Mouse (Mus musculus) CH12.LX (cell line): ENCODE results near the gene Zbtb21. TPM values are rescaled to one million over a fixed set of nuclear protein-coding genes. Genes with fewer than 3 reads are reported as not detected.

Experiments used
- polyA plus RNA-seq: library from polyadenylated mRNA; unstranded; fragments of >175 nt; gene quantifications from 2 replicates; pipeline ENCODE4 v1.2.1, GENCODE M21; 2012; ENCODE audit warnings: low read depth; ENCODE audit not compliant: insufficient read length
- total RNA-seq, 2 experiments: library from RNA; depleted of rRNA; stranded (reverse); fragments of 300-350 nt in 1 of 2; fragments of >200 nt in 1 of 2; gene quantifications; 2 replicates each; pipeline ENCODE4 v1.2.3; 2012 to 2014

The Zbtb21 gene
- total and polyA plus RNA-seq, 3 experiments: 9.9 to 24.8 (median 13.2) TPM

Other genes with a start within 250 kb of the Zbtb21 start
- gene Ripk4, start 198.8 kb downstream of the Zbtb21 start, total RNA-seq (2012; rRNA removed): 0.04 TPM in 1 of 2 replicates, not detected in the other
- gene Ripk4, start 198.8 kb downstream of the Zbtb21 start, total RNA-seq (2014; rRNA removed): 0.05 and 0.09 TPM in 2 replicates
- not detected in 2 replicates for gene Ripk4, start 198.8 kb downstream of the Zbtb21 start, polyA plus RNA-seq
- gene Prdm15, start 110.8 kb downstream of the Zbtb21 start, total RNA-seq (2012; rRNA removed): 7.9 and 9.1 TPM in 2 replicates
- gene Prdm15, start 110.8 kb downstream of the Zbtb21 start, total RNA-seq (2014; rRNA removed): 6.3 and 6.4 TPM in 2 replicates
- 6.8 and 7.3 TPM in 2 replicates for gene Prdm15, start 110.8 kb downstream of the Zbtb21 start, polyA plus RNA-seq
- 7.7 and 8.5 TPM in 2 replicates for gene C2cd2, start within 50 bp of the Zbtb21 start, total RNA-seq (2012; rRNA removed)
- 11.2 and 11.3 TPM in 2 replicates for gene C2cd2, start within 50 bp of the Zbtb21 start, total RNA-seq (2014; rRNA removed)
- 14.5 and 19.7 TPM in 2 replicates for gene C2cd2, start within 50 bp of the Zbtb21 start, polyA plus RNA-seq
- 50.8 and 60.9 TPM in 2 replicates for gene B230307C23Rik, start 34.7 kb upstream of the Zbtb21 start, total RNA-seq (2012; rRNA removed)
- 53.3 and 58.9 TPM in 2 replicates for gene B230307C23Rik, start 34.7 kb upstream of the Zbtb21 start, total RNA-seq (2014; rRNA removed)
- gene B230307C23Rik, start 34.7 kb upstream of the Zbtb21 start, polyA plus RNA-seq: 48.7 and 50.7 TPM in 2 replicates
- 27.2 and 40.0 TPM in 2 replicates for gene A630089N07Rik, start 119.8 kb upstream of the Zbtb21 start, total RNA-seq (2012; rRNA removed)
- gene A630089N07Rik, start 119.8 kb upstream of the Zbtb21 start, total RNA-seq (2014; rRNA removed): 23.5 and 37.1 TPM in 2 replicates
- 21.3 and 26.0 TPM in 2 replicates for gene A630089N07Rik, start 119.8 kb upstream of the Zbtb21 start, polyA plus RNA-seq